Mouse (Mus musculus) heart, postnatal 0 days (tissue): ENCODE data around the gene Fam118a.

Source experiments
- CTCF ChIP-seq: IDR thresholded peaks from 2 replicates; pipeline ENCODE4 v1.5.1; 2016; ENCODE audit warnings: antibody characterized with exemption, control low read depth, low read depth
- EP300 ChIP-seq: IDR thresholded peaks from 2 replicates; pipeline ENCODE4 v1.6.1; 2016; ENCODE audit warnings: antibody characterized with exemption, low read depth

GRCm38 (mm10) chr15:85016951-85017664 lies 11.6 kb upstream of the Fam118a start, which contains the start of gene Upk3a:
- TF ChIP-seq CTCF (no peak), EP300 (no peak)
